Mouse (Mus musculus) myocyte (in vitro differentiated cells): ENCODE data around the gene P2ry6.

Experiments
- CEBPB ChIP-seq: IDR thresholded peaks from 2 replicates; pipeline ENCODE4 v1.6.1; 2011; ENCODE audit warnings: mild to moderate bottlenecking, moderate library complexity; ENCODE audit not compliant: poor library complexity, insufficient read depth, severe bottlenecking
- E2F4 ChIP-seq: IDR thresholded peaks from one replicate; pipeline ENCODE4 v1.6.1; 2011; ENCODE audit warnings: mild to moderate bottlenecking, control low read depth, moderate library complexity; ENCODE audit not compliant: insufficient read depth
- MAX ChIP-seq: IDR thresholded peaks from one replicate; pipeline ENCODE4 v1.6.1; 2011; ENCODE audit warnings: low read depth, mild to moderate bottlenecking, control low read depth
- MYOD1 ChIP-seq, 3 experiments: IDR thresholded peaks; one replicate each; pipeline ENCODE4 v1.6.1; 2011; ENCODE audit warnings: control low read depth in 2 of 3, low read depth in 2 of 3, mild to moderate bottlenecking in 2 of 3, moderate library complexity in 1 of 3; ENCODE audit not compliant: insufficient read length in 2 of 3, control insufficient read depth in 1 of 3
- MYOG ChIP-seq, 3 experiments: IDR thresholded peaks; one replicate each; pipeline ENCODE4 v1.6.1; 2011; ENCODE audit warnings: control low read depth in 2 of 3, low read depth in 2 of 3, mild to moderate bottlenecking in 2 of 3; ENCODE audit not compliant: insufficient read length in 2 of 3, control insufficient read depth in 1 of 3, insufficient read depth in 1 of 3
- POLR2A ChIP-seq: IDR thresholded peaks from one replicate; pipeline ENCODE4 v1.6.1; 2011; ENCODE audit warnings: low read depth, mild to moderate bottlenecking, control low read depth, moderate library complexity; ENCODE audit not compliant: insufficient read length
- POLR2AphosphoS2 ChIP-seq: IDR thresholded peaks from one replicate; pipeline ENCODE4 v1.6.1; 2011; ENCODE audit warnings: low read depth, control low read depth; ENCODE audit not compliant: insufficient read length
- SRF ChIP-seq: IDR thresholded peaks from one replicate; pipeline ENCODE4 v1.6.1; 2011; ENCODE audit warnings: low read depth; ENCODE audit not compliant: control insufficient read depth, insufficient read length
- TCF12 ChIP-seq: IDR thresholded peaks from one replicate; pipeline ENCODE4 v1.6.1; 2011; ENCODE audit warnings: mild to moderate bottlenecking, control low read depth; ENCODE audit not compliant: poor library complexity, insufficient read depth, severe bottlenecking
- USF1 ChIP-seq: IDR thresholded peaks from one replicate; pipeline ENCODE4 v1.6.1; 2011; ENCODE audit warnings: low read depth, mild to moderate bottlenecking, control low read depth, moderate library complexity

- no peak for TF ChIP-seq CEBPB
- no peak for TF ChIP-seq POLR2A
- TF ChIP-seq MAX: no peak
- no peak for TF ChIP-seq POLR2AphosphoS2
- no peak for TF ChIP-seq USF1
- TF ChIP-seq E2F4: no peak
- TF ChIP-seq MYOG (IDR thresholded peaks at IDR 0.05; ENCODE audit: control insufficient read depth in 1 of 3, insufficient read depth in 1 of 3, insufficient read length in 2 of 3, low read depth in 2 of 3): no peak
- TF ChIP-seq TCF12: no peak
- TF ChIP-seq SRF: no peak
- no peak for TF ChIP-seq MYOD1 (IDR thresholded peaks at IDR 0.05; ENCODE audit: control insufficient read depth in 1 of 3, insufficient read length in 2 of 3, low read depth in 2 of 3)
Measured at GRCm38 (mm10) chr7:100952686-100953085, 21.8 kb downstream of the P2ry6 start.
